Mouse (Mus musculus) ES-E14 (cell line): Measurements from ENCODE around the gene Nrarp. TPM values are rescaled to one million over a fixed set of nuclear protein-coding genes. Genes with fewer than 3 reads are reported as not detected.
A peak's percentile ranks its signal among the peaks of the same experiment; 100 is the strongest.

ENCODE experiments used
- DNase-seq: peaks from one replicate; pipeline ENCODE4 v3.0.0-alpha.2; 2013; ENCODE audit warnings: low read depth, low spot score
- H3K27ac ChIP-seq: 2 replicates; pipeline ENCODE4 v1.5.1; 2012; ENCODE audit warnings: low read depth, mild to moderate bottlenecking, low read length, moderate library complexity, mixed read lengths; ENCODE audit not compliant: poor library complexity, insufficient read depth, severe bottlenecking
- H3K36me3 ChIP-seq: 2 replicates; pipeline ENCODE4 v1.6.1; 2012; ENCODE audit warnings: mild to moderate bottlenecking, low read length, moderate library complexity, mixed read lengths; ENCODE audit not compliant: control insufficient read depth, poor library complexity, insufficient read depth, severe bottlenecking
- H3K4me1 ChIP-seq, 2 experiments: fragments of 150-350 bp in 1 of 2; sonication (generic) in 1 of 2; 2 replicates each; pipeline ENCODE4 v1.6.1; 2012; ENCODE audit warnings: low read length in 2 of 2, mild to moderate bottlenecking in 1 of 2, mixed read lengths in 1 of 2; ENCODE audit not compliant: control insufficient read depth in 2 of 2, insufficient read depth in 2 of 2, poor library complexity in 1 of 2
- H3K4me3 ChIP-seq, 2 experiments: fragments of 150-350 bp in 1 of 2; sonication (generic) in 1 of 2; 2 replicates each; pipeline ENCODE4 v1.5.1; 2012; ENCODE audit warnings: low read length in 2 of 2, low read depth in 1 of 2, mild to moderate bottlenecking in 1 of 2, mixed read lengths in 1 of 2; ENCODE audit not compliant: insufficient read depth in 1 of 2, poor library complexity in 1 of 2, severe bottlenecking in 1 of 2
- H3K9ac ChIP-seq: 2 replicates; pipeline ENCODE4 v1.6.1; 2012; ENCODE audit warnings: low read depth, mild to moderate bottlenecking, low read length, mixed read lengths; ENCODE audit not compliant: poor library complexity, insufficient read depth, severe bottlenecking
- H3K9me3 ChIP-seq: fragments of 150-350 bp; sonication (generic); 2 replicates; pipeline ENCODE4 v1.6.1; 2012; ENCODE audit warnings: low read depth, mild to moderate bottlenecking, low read length; ENCODE audit not compliant: control insufficient read depth, insufficient read depth
- CHD2 ChIP-seq: IDR thresholded peaks from 2 replicates; pipeline ENCODE4 v1.6.1; 2014; ENCODE audit warnings: mild to moderate bottlenecking, low read depth, low read length, inconsistent platforms
- HCFC1 ChIP-seq: IDR thresholded peaks from 2 replicates; pipeline ENCODE4 v1.6.1; 2012; ENCODE audit warnings: low read length, inconsistent platforms, borderline replicate concordance; ENCODE audit not compliant: insufficient read depth
- MAFK ChIP-seq: IDR thresholded peaks from 2 replicates; pipeline ENCODE4 v1.6.1; 2014; ENCODE audit warnings: mild to moderate bottlenecking, low read depth, low read length, inconsistent platforms; ENCODE audit not compliant: insufficient read depth
- ZC3H11A ChIP-seq: IDR thresholded peaks from 2 replicates; pipeline ENCODE4 v1.6.1; 2012; ENCODE audit warnings: low read depth, mild to moderate bottlenecking, inconsistent platforms, low read length, borderline replicate concordance
- ZNF384 ChIP-seq: IDR thresholded peaks from 2 replicates; pipeline ENCODE4 v1.6.1; 2012; ENCODE audit warnings: low read depth, low read length, inconsistent platforms
- in situ Hi-C, 2 experiments: fragments of 600-800 bp; cut with MboI; formaldehyde crosslinking; loops; one replicate each; pipeline ENCODE4 v1.15.1; 2025; ENCODE audit warnings: low sequenced_read_pairs in 2 of 2, inconsistent platforms in 1 of 2; ENCODE audit not compliant: unreplicated experiment in 2 of 2
- total RNA-seq: library from RNA; depleted of rRNA; stranded (reverse); fragments of 300-350 nt; gene quantifications from 2 replicates; pipeline ENCODE4 v1.2.3, GENCODE M21; 2012; rRNA removed

The Nrarp gene
- total RNA-seq, 1 experiment: 1.9 TPM

DNA sequence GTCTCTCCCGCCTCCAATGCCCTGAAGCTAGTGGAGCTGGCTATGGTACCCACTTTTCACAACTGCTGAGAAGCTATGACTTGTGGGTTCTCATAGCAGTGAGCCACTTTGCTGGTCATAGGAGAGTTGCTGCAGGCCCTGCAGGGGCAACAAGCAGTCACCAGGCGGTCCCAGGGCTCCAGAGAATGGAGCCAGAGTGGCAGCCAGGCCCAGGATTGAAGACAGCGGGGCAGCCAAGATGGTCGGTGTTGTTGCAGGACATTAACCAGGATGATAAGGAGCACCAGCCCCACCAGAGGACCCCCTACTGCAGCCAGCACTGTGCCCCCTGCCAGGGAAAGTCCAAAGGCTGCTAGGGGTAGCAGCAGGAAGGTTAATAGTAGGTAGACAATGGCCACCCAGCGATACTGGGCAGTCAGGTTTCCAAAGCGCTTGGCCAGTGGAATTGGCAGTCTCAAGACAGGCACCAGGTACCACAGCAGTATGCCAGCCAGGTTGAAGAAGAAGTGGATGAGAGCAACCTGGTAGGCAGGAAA, 48.5 kb downstream of the Nrarp start:
- no peaks in the 10 kb centered on the region for H3K36me3 ChIP-seq
- TF ChIP-seq ZNF384 (no peak), ZC3H11A (no peak), HCFC1 (no peak), MAFK (no peak), CHD2 (no peak)
- peak overlapping the region in 1 of 2 experiments; percentile 61; a peak in 1 of 4 replicates for H3K4me3 ChIP-seq
- no peak overlapping the region for H3K27ac ChIP-seq
- H3K4me1 ChIP-seq: peaks cover 9 to 24% of the 10 kb centered on the region in 2 experiments; a peak in 3 of 4 replicates
- DNase-seq: no peak
- H3K9me3 ChIP-seq: no peaks in the 10 kb centered on the region
- H3K9ac ChIP-seq: peak overlapping the region; percentile 27; the same call in 1 of the 2 replicates
- in situ Hi-C loops: no loop called here

GRCm38 (mm10) chr2:25229582-25229981, 49.0 kb downstream of the Nrarp start:
- Histone ChIP-seq H3K36me3 (no peaks in the 10 kb centered on the region), H3K4me1 (peaks cover 9 to 26% of the 10 kb centered on the region in 2 experiments; a peak in 3 of 4 replicates), H3K4me3 (no peak overlapping the region), H3K9me3 (no peaks in the 10 kb centered on the region), H3K9ac (no peak overlapping the region), H3K27ac (no peak overlapping the region)
- in situ Hi-C loops: no loop called here
- TF ChIP-seq ZNF384: no peak
- TF ChIP-seq ZC3H11A: no peak
- no peak for TF ChIP-seq MAFK
- no peak for TF ChIP-seq CHD2
- TF ChIP-seq HCFC1: no peak
- no peak for DNase-seq

DNA sequence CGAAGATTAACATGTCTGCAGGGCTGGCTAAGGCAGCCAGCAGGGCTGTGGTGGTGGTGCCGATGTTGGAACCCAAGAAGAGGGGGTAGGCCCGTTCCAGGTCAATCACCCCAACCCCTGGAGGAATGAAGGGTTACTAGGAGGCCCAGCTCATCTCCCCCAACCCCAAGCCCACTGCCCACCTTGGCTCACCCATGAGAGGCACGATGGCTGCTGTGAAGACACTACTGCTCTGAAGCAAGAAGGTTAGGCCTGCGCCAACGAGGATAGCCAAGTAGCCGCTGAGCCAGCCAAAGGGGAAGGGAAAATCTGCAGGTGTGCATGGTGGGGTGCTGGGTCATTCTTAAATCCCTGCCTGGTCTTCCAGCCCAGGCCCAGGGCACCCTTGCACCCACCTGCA, 50.0 kb downstream of the Nrarp start:
- Histone ChIP-seq H3K27ac (no peak overlapping the region), H3K9ac (peak overlapping the region; percentile 42; the same call in 1 of the 2 replicates), H3K4me1 (peaks cover 9 to 28% of the 10 kb centered on the region in 2 experiments; a peak in 3 of 4 replicates), H3K4me3 (peak overlapping the region; percentile 2 to 16; a peak in 2 of 4 replicates), H3K9me3 (no peaks in the 10 kb centered on the region), H3K36me3 (no peaks in the 10 kb centered on the region)
- in situ Hi-C loops: no loop called here
- DNase-seq: no peak
- TF ChIP-seq ZNF384: no peak
- no peak for TF ChIP-seq HCFC1
- no peak for TF ChIP-seq ZC3H11A
- no peak for TF ChIP-seq MAFK
- no peak for TF ChIP-seq CHD2

- H3K27ac ChIP-seq: no peak overlapping the region
- no peak for DNase-seq
- H3K9ac ChIP-seq: peak overlapping the region; percentile 42; the same call in 1 of the 2 replicates
- no peaks in the 10 kb centered on the region for H3K9me3 ChIP-seq
- TF ChIP-seq CHD2 (no peak), ZNF384 (no peak), ZC3H11A (no peak), MAFK (no peak), HCFC1 (no peak)
- no peaks in the 10 kb centered on the region for H3K36me3 ChIP-seq
- peak overlapping the region; percentile 2 to 16; a peak in 2 of 4 replicates for H3K4me3 ChIP-seq
- H3K4me1 ChIP-seq: peaks cover 6 to 31% of the 10 kb centered on the region in 2 experiments; a peak in 3 of 4 replicates
- in situ Hi-C loops: no loop called here
These were observed 50.5 kb downstream of the Nrarp start for GRCm38 (mm10) chr2:25231038-25231437.

Other genes with a start within 250 kb of the Nrarp start
- 14.4 and 23.8 TPM in 2 replicates for gene Arrdc1, start 245.5 kb upstream of the Nrarp start, total RNA-seq
- gene Zmynd19, start 231.0 kb upstream of the Nrarp start, total RNA-seq: 47.8 and 50.2 TPM in 2 replicates
- gene Dph7, start 218.4 kb upstream of the Nrarp start, total RNA-seq: 23.7 and 30.2 TPM in 2 replicates
- 29.2 and 38.3 TPM in 2 replicates for gene Mrpl41, start 205.7 kb upstream of the Nrarp start, total RNA-seq
- gene Pnpla7, start 204.7 kb upstream of the Nrarp start, total RNA-seq: 20.2 and 29.6 TPM in 2 replicates
- 9.3 and 10.4 TPM in 2 replicates for gene Nsmf, start 126.4 kb upstream of the Nrarp start, total RNA-seq
- gene Entpd8, start 100.5 kb upstream of the Nrarp start, total RNA-seq: not detected in 2 replicates
- 0.22 TPM in 1 of 2 replicates, not detected in the other for gene Noxa1, start 85.6 kb upstream of the Nrarp start, total RNA-seq
- 11.1 and 17.0 TPM in 2 replicates for gene Tor4a, start 16.1 kb downstream of the Nrarp start, total RNA-seq
- 50.9 and 60.9 TPM in 2 replicates for gene Nelfb, start 30.7 kb downstream of the Nrarp start, total RNA-seq
- 0.45 and 1.1 TPM in 2 replicates for gene Stpg3, start 33.9 kb downstream of the Nrarp start, total RNA-seq
- 0.49 and 0.74 TPM in 2 replicates for gene Fam166a, start 38.0 kb downstream of the Nrarp start, total RNA-seq
- gene Tubb4b, start 43.9 kb downstream of the Nrarp start, total RNA-seq: 745 and 819 TPM in 2 replicates
- 0.67 and 1.8 TPM in 2 replicates for gene Slc34a3, start 53.6 kb downstream of the Nrarp start, total RNA-seq
- gene Rnf224, start 56.0 kb downstream of the Nrarp start, total RNA-seq: 0.18 and 0.21 TPM in 2 replicates
- gene Rnf208, start 61.5 kb downstream of the Nrarp start, total RNA-seq: 4.8 and 6.1 TPM in 2 replicates
- gene Cysrt1, start 61.7 kb downstream of the Nrarp start, total RNA-seq: 0.58 and 0.63 TPM in 2 replicates
- 14.5 and 32.9 TPM in 2 replicates for gene AL732309.1, start 66.1 kb downstream of the Nrarp start, total RNA-seq
- 20.2 and 27.8 TPM in 2 replicates for gene Tmem203, start 74.7 kb downstream of the Nrarp start, total RNA-seq
- 21.6 and 31.4 TPM in 2 replicates for gene Tprn, start 81.9 kb downstream of the Nrarp start, total RNA-seq
- 52.4 and 70.6 TPM in 2 replicates for gene Ssna1, start 91.7 kb downstream of the Nrarp start, total RNA-seq
- 25.2 and 30.8 TPM in 2 replicates for gene Anapc2, start 91.7 kb downstream of the Nrarp start, total RNA-seq
- gene Tmem210, start 107.4 kb downstream of the Nrarp start, total RNA-seq: not detected in 2 replicates
- 0.21 TPM in 1 of 2 replicates, not detected in the other for gene Lrrc26, start 109.2 kb downstream of the Nrarp start, total RNA-seq
- gene Grin1, start 138.4 kb downstream of the Nrarp start, total RNA-seq: 2.5 and 8.3 TPM in 2 replicates
- gene Man1b1, start 151.6 kb downstream of the Nrarp start, total RNA-seq: 73.0 and 100 TPM in 2 replicates
- gene Dpp7, start 175.6 kb downstream of the Nrarp start, total RNA-seq: 60.2 and 141 TPM in 2 replicates
- 18.7 and 22.0 TPM in 2 replicates for gene Uap1l1, start 184.9 kb downstream of the Nrarp start, total RNA-seq
- 34.4 and 53.8 TPM in 2 replicates for gene Sapcd2, start 191.6 kb downstream of the Nrarp start, total RNA-seq
- 0.76 and 2.4 TPM in 2 replicates for gene Entpd2, start 215.1 kb downstream of the Nrarp start, total RNA-seq
- gene Npdc1, start 218.6 kb downstream of the Nrarp start, total RNA-seq: 28.3 and 43.8 TPM in 2 replicates
- 0.37 TPM in 1 of 2 replicates, not detected in the other for gene Fut7, start 242.5 kb downstream of the Nrarp start, total RNA-seq
- gene Abca2, start 247.9 kb downstream of the Nrarp start, total RNA-seq: 12.6 and 21.9 TPM in 2 replicates